Mouse (Mus musculus): ENCODE results near the gene Uckl1. TPM values are rescaled to one million over a fixed set of nuclear protein-coding genes. Genes with fewer than 3 reads are reported as not detected.

The Uckl1 gene
- polyA plus RNA-seq (2015; fragmentation: Nextera tagmentation; extraction: Ambion mirVana): 61.2 and 62.0 TPM in 2 replicates

GRCm38 (mm10) chr2:181584411-181584942, at the start of gene Uckl1:
TSS of gene Uckl1 (minus strand) at chr2:181584892.
- no peaks in the 10 kb centered on the region for H3K9me3 ChIP-seq
- no peak within 1 kb of the TSS for H3K27ac ChIP-seq (replicated peaks)
- no peaks in the 10 kb centered on the region for H3K27me3 ChIP-seq
- H3K4me1 ChIP-seq (replicated peaks): peaks cover 29% of the 10 kb centered on the region
- ATAC-seq (ENCODE audit: low FRiP score, low read depth): no peak
- H3K9ac ChIP-seq: no peak within 1 kb of the TSS
- H3K4me2 ChIP-seq: no peak within 1 kb of the TSS
- H3K36me3 ChIP-seq: peaks cover 59% of the 10 kb centered on the region
- H3K4me3 ChIP-seq: no peak within 1 kb of the TSS
- 92% methylated on average over 4 of the region's 4 CpGs for WGBS

- no peak overlapping the region for H3K27ac ChIP-seq (replicated peaks)
- no peaks in the 10 kb centered on the region for H3K9me3 ChIP-seq
- no peak overlapping the region for H3K4me3 ChIP-seq
- no peak overlapping the region for H3K4me2 ChIP-seq
- ATAC-seq (ENCODE audit: low FRiP score, low read depth): no peak
- H3K27me3 ChIP-seq: no peaks in the 10 kb centered on the region
- H3K9ac ChIP-seq: no peak overlapping the region
- H3K4me1 ChIP-seq (replicated peaks): no peaks in the 10 kb centered on the region
- WGBS: 96% methylated on average over 6 of the region's 6 CpGs
- peaks cover 54% of the 10 kb centered on the region for H3K36me3 ChIP-seq
Measured at GRCm38 (mm10) chr2:181632624-181633023, 47.9 kb upstream of the Uckl1 start.

- Histone ChIP-seq H3K9ac (no peak overlapping the region), H3K36me3 (peaks cover 31% of the 10 kb centered on the region), H3K4me1 (replicated peaks) (no peaks in the 10 kb centered on the region), H3K4me2 (no peak overlapping the region), H3K9me3 (no peaks in the 10 kb centered on the region), H3K27ac (replicated peaks) (no peak overlapping the region), H3K27me3 (no peaks in the 10 kb centered on the region), H3K4me3 (no peak overlapping the region)
- no peak for ATAC-seq (ENCODE audit: low FRiP score, low read depth)
Measured at GRCm38 (mm10) chr2:181628471-181628870, 43.8 kb upstream of the Uckl1 start.

- H3K27me3 ChIP-seq: no peaks in the 10 kb centered on the region
- H3K27ac ChIP-seq (replicated peaks): no peak overlapping the region
- no peak overlapping the region for H3K4me3 ChIP-seq
- no peak overlapping the region for H3K9ac ChIP-seq
- no peaks in the 10 kb centered on the region for H3K4me1 ChIP-seq (replicated peaks)
- H3K9me3 ChIP-seq: no peaks in the 10 kb centered on the region
- H3K4me2 ChIP-seq: no peak overlapping the region
- peaks cover 50% of the 10 kb centered on the region for H3K36me3 ChIP-seq
- no peak for ATAC-seq (ENCODE audit: low FRiP score, low read depth)
Measured at GRCm38 (mm10) chr2:181623401-181623800, 38.7 kb upstream of the Uckl1 start.

- Histone ChIP-seq H3K9me3 (no peaks in the 10 kb centered on the region), H3K9ac (no peak overlapping the region), H3K4me1 (replicated peaks) (no peaks in the 10 kb centered on the region), H3K4me2 (no peak overlapping the region), H3K27ac (replicated peaks) (no peak overlapping the region), H3K36me3 (peaks cover 53% of the 10 kb centered on the region), H3K4me3 (no peak overlapping the region), H3K27me3 (no peaks in the 10 kb centered on the region)
- 89% methylated on average over 5 of the region's 5 CpGs for WGBS
- no peak for ATAC-seq (ENCODE audit: low FRiP score, low read depth)
Measured at GRCm38 (mm10) chr2:181618761-181619495, 34.2 kb upstream of the Uckl1 start.

GRCm38 (mm10) chr2:181602367-181602766, 17.7 kb upstream of the Uckl1 start:
- Histone ChIP-seq H3K4me2 (peak overlapping the region; percentile 77), H3K4me1 (replicated peaks) (peaks cover 45% of the 10 kb centered on the region), H3K9me3 (no peaks in the 10 kb centered on the region), H3K36me3 (no peaks in the 10 kb centered on the region), H3K27ac (replicated peaks) (no peak overlapping the region), H3K27me3 (no peaks in the 10 kb centered on the region), H3K9ac (peak overlapping the region; percentile 94; the same call in 1 of the 2 replicates), H3K4me3 (peak overlapping the region; percentile 91; the same call in 1 of the 2 replicates)
- ATAC-seq (ENCODE audit: low FRiP score, low read depth): no peak
- WGBS: 84% methylated on average over 4 of the region's 4 CpGs

GRCm38 (mm10) chr2:181601751-181602145, 17.1 kb upstream of the Uckl1 start:
- H3K9ac ChIP-seq: peak overlapping the region; percentile 94
- peaks cover 52% of the 10 kb centered on the region for H3K4me1 ChIP-seq (replicated peaks)
- 33% methylated on average over 10 of the region's 10 CpGs for WGBS
- no peaks in the 10 kb centered on the region for H3K27me3 ChIP-seq
- no peaks in the 10 kb centered on the region for H3K36me3 ChIP-seq
- peak overlapping the region; percentile 91 for H3K4me3 ChIP-seq
- ATAC-seq (ENCODE audit: low FRiP score, low read depth): no peak
- peak overlapping the region; percentile 77 for H3K4me2 ChIP-seq
- H3K27ac ChIP-seq (replicated peaks): peak overlapping the region; percentile 85; the same call in 1 of the 2 replicates
- no peaks in the 10 kb centered on the region for H3K9me3 ChIP-seq

- Histone ChIP-seq H3K4me3 (peak overlapping the region; percentile 91), H3K9me3 (no peaks in the 10 kb centered on the region), H3K27ac (replicated peaks) (peak overlapping the region; percentile 85), H3K4me1 (replicated peaks) (peaks cover 54% of the 10 kb centered on the region), H3K27me3 (no peaks in the 10 kb centered on the region), H3K36me3 (0 out of 2 replicates have a peak, but pooled peaks cover 6% of the 10 kb centered on the region), H3K9ac (peak overlapping the region; percentile 94), H3K4me2 (peak overlapping the region; percentile 77)
- peak; percentile 95 for ATAC-seq (ENCODE audit: low FRiP score, low read depth)
- WGBS: 1% methylated on average over 57 of the region's 57 CpGs
Measured at GRCm38 (mm10) chr2:181600828-181601750, 16.4 kb upstream of the Uckl1 start.

GRCm38 (mm10) chr2:181600226-181600758, 15.6 kb upstream of the Uckl1 start:
- H3K4me3 ChIP-seq: peak overlapping the region; percentile 91
- peaks cover 54% of the 10 kb centered on the region for H3K4me1 ChIP-seq (replicated peaks)
- no peaks in the 10 kb centered on the region for H3K27me3 ChIP-seq
- H3K4me2 ChIP-seq: peak overlapping the region; percentile 77
- no peaks in the 10 kb centered on the region for H3K9me3 ChIP-seq
- 0 out of 2 replicates have a peak, but pooled peaks have one; percentile 0 for ATAC-seq (ENCODE audit: low FRiP score, low read depth)
- peak overlapping the region; percentile 60 for H3K9ac ChIP-seq
- peak overlapping the region; percentile 85; the same call in 1 of the 2 replicates for H3K27ac ChIP-seq (replicated peaks)
- H3K36me3 ChIP-seq: 0 out of 2 replicates have a peak, but pooled peaks cover 11% of the 10 kb centered on the region
- 67% methylated on average over 6 of the region's 6 CpGs for WGBS

GRCm38 (mm10) chr2:181598454-181599351, 14.0 kb upstream of the Uckl1 start, which contains the start of gene Samd10:
TSS of gene Samd10 (minus strand) at chr2:181599212.
- peak within 1 kb of the TSS; percentile 72 for H3K4me3 ChIP-seq
- 0 out of 2 replicates have a peak, but pooled peaks cover 11% of the 10 kb centered on the region for H3K36me3 ChIP-seq
- ATAC-seq (ENCODE audit: low FRiP score, low read depth): peak; percentile 35
- H3K9me3 ChIP-seq: no peaks in the 10 kb centered on the region
- 1% methylated on average over 71 of the region's 71 CpGs for whole genome bisulfite sequencing
- H3K27ac ChIP-seq (replicated peaks): peak within 1 kb of the TSS; percentile 95
- H3K4me1 ChIP-seq (replicated peaks): peaks cover 61% of the 10 kb centered on the region
- H3K4me2 ChIP-seq: peak within 1 kb of the TSS; percentile 79
- H3K9ac ChIP-seq: peak within 1 kb of the TSS; percentile 93
- H3K27me3 ChIP-seq: no peaks in the 10 kb centered on the region
